Mouse (Mus musculus) heart, embryonic 15.5 days (tissue): ENCODE data around the gene Fam229a. TPM values are rescaled to one million over a fixed set of nuclear protein-coding genes. Genes with fewer than 3 reads are reported as not detected.
"Not testable (repeated sequence)": the region's sequence is repeated elsewhere in the genome, so short reads cannot be mapped to it uniquely, and the experiment has no call there.

Experiments
- ATAC-seq: fragments of 200-750 bp; cut with Nextera tagmentation; replicated peaks from 2 replicates; pipeline ENCODE4 v1.8.0; 2017; ENCODE audit warnings: low read depth, moderate TSS enrichment; ENCODE audit not compliant: insufficient number of reproducible peaks, insufficient read depth, low FRiP score
- H3K27ac ChIP-seq: fragments of 300-500 bp; sonication (generic); 2 replicates; pipeline ENCODE4 v1.5.1; 2015; ENCODE audit warnings: mild to moderate bottlenecking, inconsistent platforms
- H3K27me3 ChIP-seq: fragments of 300-500 bp; sonication (generic); 2 replicates; pipeline ENCODE4 v1.6.1; 2015; ENCODE audit warnings: inconsistent platforms
- H3K36me3 ChIP-seq: fragments of 300-500 bp; sonication (generic); 2 replicates; pipeline ENCODE4 v1.6.1; 2015; ENCODE audit warnings: mild to moderate bottlenecking, inconsistent platforms
- H3K4me1 ChIP-seq: fragments of 300-500 bp; sonication (generic); replicated peaks from 2 replicates; pipeline ENCODE4 v1.6.1; 2015; ENCODE audit warnings: inconsistent platforms
- H3K4me2 ChIP-seq: fragments of 300-500 bp; sonication (generic); 2 replicates; pipeline ENCODE4 v1.6.1; 2015; ENCODE audit warnings: inconsistent platforms, mild to moderate bottlenecking, moderate library complexity
- H3K4me3 ChIP-seq: fragments of 300-500 bp; sonication (generic); 2 replicates; pipeline ENCODE4 v1.5.1; 2015; ENCODE audit warnings: mild to moderate bottlenecking, inconsistent platforms
- H3K9ac ChIP-seq: fragments of 300-500 bp; sonication (generic); 2 replicates; pipeline ENCODE4 v1.6.1; 2015; ENCODE audit warnings: mild to moderate bottlenecking, inconsistent platforms
- H3K9me3 ChIP-seq: fragments of 300-500 bp; sonication (generic); replicated peaks from 2 replicates; pipeline ENCODE4 v1.6.1; 2016; ENCODE audit warnings: inconsistent platforms
- WGBS: fragments of 180-500 bp; shearing (Covaris S2); methylation state at CpG from one replicate; pipeline ENCODE4 v1.1.7; 2015; ENCODE audit warnings: mixed read lengths; 5-methylcytosine and 5-hydroxymethylcytosine counted together
- polyA plus RNA-seq: library from polyadenylated mRNA; unstranded; fragments of >200 nt; fragmentation: Nextera tagmentation; extraction: Ambion mirVana; gene quantifications from 2 replicates; pipeline ENCODE4 v1.2.1, GENCODE M21; 2015

Fam229a gene
- polyA plus RNA-seq, 1 experiment from 2014 or later = not detected

DNA sequence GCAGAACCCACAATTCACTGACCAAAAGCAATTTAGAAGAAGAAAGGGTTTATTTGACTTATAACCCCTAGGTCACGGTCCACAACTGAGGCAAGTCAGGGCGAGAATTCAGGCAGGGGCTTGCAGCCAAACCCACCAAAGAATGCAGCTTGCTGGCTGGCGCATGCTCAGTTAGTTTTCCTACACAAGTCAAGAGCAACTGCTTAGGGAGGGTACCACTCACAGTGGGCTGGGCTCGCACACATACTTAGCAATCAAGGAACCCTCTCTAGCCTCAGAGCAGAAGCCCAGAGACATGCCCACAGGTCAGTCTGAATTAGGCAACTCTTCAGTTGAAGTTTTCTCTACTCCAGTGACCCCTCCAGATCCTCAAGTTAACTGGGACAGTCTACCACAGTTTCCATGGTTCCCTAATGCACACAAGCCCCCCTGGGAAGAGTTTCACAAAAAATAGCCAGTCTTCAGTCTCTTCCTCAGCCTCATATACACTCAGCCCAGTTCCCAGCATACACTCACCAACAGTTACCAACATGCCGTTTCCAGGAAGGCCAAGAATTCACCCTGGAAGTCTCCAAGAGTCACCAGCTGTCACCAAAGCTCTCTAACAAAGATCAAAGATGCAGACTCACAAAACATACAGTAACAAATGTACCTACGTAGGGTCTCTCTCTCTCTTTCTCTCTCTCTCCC, 19.9 kb downstream of the Fam229a start:
- H3K9ac ChIP-seq = no peak overlapping the region
- no peak for ATAC-seq
- H3K4me3 ChIP-seq = no peak overlapping the region
- H3K27me3 ChIP-seq = no peaks in the 10 kb centered on the region
- WGBS = 65% methylated on average over 6 of the region's 6 CpGs
- H3K36me3 ChIP-seq = no peaks in the 10 kb centered on the region
- no peaks in the 10 kb centered on the region for H3K9me3 ChIP-seq
- H3K4me1 ChIP-seq = peaks cover 36% of the 10 kb centered on the region
- no peak overlapping the region for H3K4me2 ChIP-seq
- no peak overlapping the region for H3K27ac ChIP-seq

DNA sequence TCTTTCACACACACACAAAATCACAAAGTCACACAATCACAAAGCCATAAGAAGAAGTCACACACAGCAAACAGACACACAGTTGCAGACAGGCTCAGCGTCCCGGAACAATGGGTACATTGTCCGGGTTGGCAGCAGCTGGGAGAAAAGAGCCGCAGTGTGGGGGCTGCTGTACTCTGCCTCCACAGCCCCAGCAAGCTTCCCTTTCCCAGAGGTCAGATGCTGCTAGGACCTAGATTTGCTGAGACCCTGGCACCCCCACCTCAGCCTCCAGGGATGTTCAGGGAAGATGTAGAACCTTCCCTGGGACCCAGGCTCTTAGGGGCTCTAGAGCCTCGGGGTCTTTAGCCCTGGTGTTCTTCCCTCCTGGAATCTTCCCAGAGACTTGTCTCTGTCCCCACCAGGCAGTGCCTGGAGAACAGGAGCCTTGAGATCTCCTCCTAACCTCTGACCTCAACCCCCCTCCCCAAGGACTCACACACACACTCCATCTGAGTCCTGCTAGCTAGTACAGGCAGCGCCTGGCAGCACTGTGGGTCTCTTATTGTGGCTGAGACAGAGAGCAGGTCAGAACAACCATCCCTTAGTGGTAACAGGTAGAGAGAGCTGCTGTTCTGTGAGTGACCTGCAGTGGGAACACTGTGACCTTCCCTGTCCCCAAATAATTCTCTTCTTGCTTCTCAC, 20.6 kb downstream of the Fam229a start:
- Histone ChIP-seq H3K9ac (no peak overlapping the region), H3K4me2 (no peak overlapping the region), H3K4me3 (no peak overlapping the region), H3K27me3 (no peaks in the 10 kb centered on the region), H3K27ac (no peak overlapping the region), H3K4me1 (peaks cover 36% of the 10 kb centered on the region), H3K36me3 (peaks cover 1% of the 10 kb centered on the region), H3K9me3 (no peaks in the 10 kb centered on the region)
- 55% methylated on average over 6 of the region's 6 CpGs for WGBS
- ATAC-seq = no peak

DNA sequence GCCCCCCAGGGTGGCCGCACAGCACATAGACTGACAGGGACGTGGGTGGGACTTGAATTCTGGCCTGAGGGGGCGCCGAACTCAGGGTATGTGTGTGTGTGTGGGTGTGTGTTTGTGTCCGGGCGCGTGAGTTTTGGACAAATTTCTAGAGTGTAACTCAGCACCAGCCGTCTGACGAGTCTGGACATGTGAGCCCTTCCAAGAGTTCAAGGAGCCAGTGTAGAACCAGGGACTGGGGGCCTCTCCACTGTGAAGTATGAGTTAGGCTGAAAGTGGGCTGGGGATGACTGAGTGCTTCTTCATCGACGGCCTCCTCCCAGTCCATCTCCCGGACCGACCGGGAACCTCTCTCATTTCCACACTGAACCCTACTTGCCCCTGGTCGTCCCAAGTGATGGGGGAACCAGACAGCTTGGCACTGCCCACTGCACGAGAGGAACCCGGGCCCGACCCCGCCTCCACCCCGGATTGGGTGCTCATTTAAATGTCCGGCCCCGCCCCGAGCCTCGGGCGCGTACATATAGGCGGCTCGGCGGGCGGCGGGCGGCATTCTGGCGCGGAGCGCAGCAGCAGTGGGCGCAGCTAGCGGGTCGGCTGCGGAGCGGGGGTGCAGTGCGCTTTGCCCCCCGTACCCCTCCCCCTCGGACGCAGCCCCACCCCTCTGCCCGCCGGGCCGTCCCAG, 22.2 kb downstream of the Fam229a start, which contains the start of gene Marcksl1:
Marcksl1 (plus strand) TSS at position 496 of the 682 bp plus-strand sequence.
- Histone ChIP-seq H3K4me2 (peak within 1 kb of the TSS; percentile 83), H3K4me3 (peak within 1 kb of the TSS; percentile 100), H3K27me3 (no peaks in the 10 kb centered on the region), H3K4me1 (peaks cover 28% of the 10 kb centered on the region), H3K27ac (peak within 1 kb of the TSS; percentile 96), H3K9me3 (no peaks in the 10 kb centered on the region), H3K9ac (peak within 1 kb of the TSS; percentile 100), H3K36me3 (peaks cover 17% of the 10 kb centered on the region)
- ATAC-seq = peak; percentile 83
- WGBS = 7% methylated on average over 47 of the region's 47 CpGs

DNA sequence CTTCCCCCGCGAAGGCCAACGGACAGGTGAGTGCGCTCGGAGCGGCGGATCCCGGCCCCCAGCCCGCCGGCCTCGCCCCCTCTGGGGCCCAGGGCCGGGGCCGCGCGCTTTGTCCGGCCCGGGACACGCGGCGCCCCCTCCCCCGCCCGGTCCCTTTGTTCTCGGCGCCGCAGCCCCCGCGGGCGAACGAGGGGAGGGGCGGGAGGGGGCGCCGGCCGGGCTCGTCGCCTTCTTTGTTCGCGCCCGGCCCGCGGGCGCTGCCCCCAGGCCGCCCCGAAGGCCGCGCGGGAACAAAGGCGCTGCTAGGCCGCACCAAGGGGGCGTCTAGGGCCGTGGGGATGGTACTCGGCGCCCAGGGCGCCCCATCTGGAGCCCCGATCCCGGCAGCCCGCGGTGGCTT, 22.9 kb downstream of the Fam229a start:
- no peaks in the 10 kb centered on the region for H3K9me3 ChIP-seq
- peak overlapping the region; percentile 96 for H3K27ac ChIP-seq
- H3K4me1 ChIP-seq = peaks cover 23% of the 10 kb centered on the region
- H3K9ac ChIP-seq = peak overlapping the region; percentile 100
- no peaks in the 10 kb centered on the region for H3K27me3 ChIP-seq
- peak overlapping the region; percentile 83 for H3K4me2 ChIP-seq
- WGBS = under 1% methylated on average over 51 of the region's 57 CpGs
- ATAC-seq = peak; percentile 38
- peak overlapping the region; percentile 100 for H3K4me3 ChIP-seq
- peaks cover 21% of the 10 kb centered on the region for H3K36me3 ChIP-seq

DNA sequence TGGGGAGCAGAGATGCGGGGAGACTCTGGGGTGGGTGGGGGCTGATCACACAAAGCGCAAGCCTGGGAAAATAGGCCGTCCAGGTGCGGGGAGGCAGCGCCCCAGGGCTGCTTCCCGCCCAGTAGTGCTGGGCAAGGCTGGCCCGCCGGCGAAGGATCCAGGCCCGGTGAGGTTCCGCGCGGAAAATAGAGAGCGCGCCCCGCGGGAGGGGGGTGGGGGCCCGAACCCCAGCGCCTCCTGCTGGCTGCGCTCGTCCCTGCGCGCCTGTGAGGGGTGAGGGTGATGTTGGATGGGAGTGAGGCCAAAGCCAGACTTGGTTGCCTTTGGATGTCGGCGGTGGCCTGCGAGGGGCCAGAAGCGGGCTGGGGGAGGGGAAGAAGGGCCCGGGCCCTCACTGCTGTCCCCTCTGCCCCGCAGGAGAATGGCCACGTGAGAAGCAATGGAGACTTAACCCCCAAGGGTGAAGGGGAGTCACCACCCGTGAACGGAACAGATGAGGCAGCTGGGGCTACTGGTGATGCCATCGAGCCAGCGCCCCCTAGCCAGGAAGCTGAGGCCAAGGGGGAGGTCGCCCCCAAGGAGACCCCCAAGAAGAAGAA, 23.4 kb downstream of the Fam229a start:
- Histone ChIP-seq H3K9me3 (no peaks in the 10 kb centered on the region), H3K27me3 (no peaks in the 10 kb centered on the region), H3K4me2 (peak overlapping the region; percentile 83), H3K4me3 (peak overlapping the region; percentile 100), H3K36me3 (peaks cover 21% of the 10 kb centered on the region), H3K4me1 (peaks cover 18% of the 10 kb centered on the region), H3K9ac (peak overlapping the region; percentile 100), H3K27ac (peak overlapping the region; percentile 96)
- peak; percentile 53 for ATAC-seq
- under 1% methylated on average over 35 of the region's 35 CpGs for WGBS

DNA sequence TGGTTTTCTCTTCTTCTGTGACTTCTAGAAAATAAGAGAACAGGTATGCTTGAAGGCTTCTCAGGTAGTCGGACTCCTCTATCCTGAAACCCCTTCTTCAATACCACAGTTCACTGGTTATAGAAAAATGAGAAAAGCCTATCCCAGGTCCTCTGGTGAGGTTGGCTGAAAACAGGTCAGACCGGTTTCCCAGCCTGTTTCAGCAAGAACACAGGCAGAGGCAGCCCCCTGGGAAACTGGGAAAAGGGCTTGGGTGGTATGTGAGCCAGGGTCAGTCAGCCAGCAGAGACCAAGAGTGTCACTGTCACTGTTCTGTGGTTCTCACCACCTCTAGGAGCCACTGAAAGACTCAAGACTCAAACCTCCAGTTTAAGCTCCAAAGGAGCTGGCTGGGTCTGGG, 25.9 kb downstream of the Fam229a start:
- no peak overlapping the region for H3K4me3 ChIP-seq
- 57% methylated on average over 2 of the region's 2 CpGs for WGBS
- no peak overlapping the region for H3K9ac ChIP-seq
- peaks cover 42% of the 10 kb centered on the region for H3K36me3 ChIP-seq
- no peak for ATAC-seq
- no peaks in the 10 kb centered on the region for H3K27me3 ChIP-seq
- H3K9me3 ChIP-seq = no peaks in the 10 kb centered on the region
- peaks cover 16% of the 10 kb centered on the region for H3K4me1 ChIP-seq
- H3K27ac ChIP-seq = peak overlapping the region; percentile 42; the same call in 1 of the 2 replicates
- no peak overlapping the region for H3K4me2 ChIP-seq

DNA sequence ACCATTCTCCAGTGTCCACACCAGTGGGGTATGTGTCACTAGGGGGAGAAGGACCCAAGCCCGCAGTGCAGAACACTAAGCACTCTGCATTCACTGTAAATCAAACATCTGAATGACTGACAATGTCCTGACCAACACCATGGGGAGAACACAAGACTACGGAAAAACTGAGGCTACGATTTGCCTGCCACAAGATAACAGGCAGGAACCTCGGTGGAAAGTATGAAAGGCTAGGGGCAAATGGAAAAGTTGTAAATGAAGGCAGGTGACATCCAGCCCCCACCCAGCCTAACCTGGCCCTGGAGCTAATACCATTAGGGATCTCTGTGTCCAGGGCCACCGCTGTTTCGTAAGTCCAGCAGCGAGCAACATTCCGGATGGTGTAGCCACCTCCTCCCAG, 27.5 kb downstream of the Fam229a start:
- no peak overlapping the region for H3K27ac ChIP-seq
- peaks cover 11% of the 10 kb centered on the region for H3K4me1 ChIP-seq
- peaks cover 58% of the 10 kb centered on the region for H3K36me3 ChIP-seq
- H3K9me3 ChIP-seq = no peaks in the 10 kb centered on the region
- H3K4me2 ChIP-seq = no peak overlapping the region
- no peak for ATAC-seq
- no peaks in the 10 kb centered on the region for H3K27me3 ChIP-seq
- H3K9ac ChIP-seq = no peak overlapping the region
- H3K4me3 ChIP-seq = no peak overlapping the region
- WGBS = 76% methylated on average over 8 of the region's 8 CpGs

DNA sequence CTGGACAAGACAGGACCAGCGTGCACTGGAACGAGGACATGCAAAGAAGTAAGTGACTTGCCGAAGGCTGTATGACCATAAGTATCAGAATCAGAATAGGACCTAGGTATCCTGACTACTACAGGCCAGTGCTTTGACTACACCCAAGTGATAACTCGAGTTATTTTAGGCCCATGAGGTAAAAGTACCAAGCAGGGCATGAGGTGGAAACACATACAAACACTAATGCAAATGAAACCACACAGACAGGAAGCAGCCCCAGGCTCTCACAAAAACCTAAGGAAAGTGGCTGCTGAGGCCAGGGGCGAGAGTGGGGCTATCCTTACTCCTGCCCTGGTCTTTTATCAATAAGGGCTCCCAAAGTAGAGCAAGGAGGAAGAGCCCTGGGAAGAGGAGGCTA, 34.3 kb downstream of the Fam229a start:
- 73% methylated on average over 5 of the region's 5 CpGs for WGBS

DNA sequence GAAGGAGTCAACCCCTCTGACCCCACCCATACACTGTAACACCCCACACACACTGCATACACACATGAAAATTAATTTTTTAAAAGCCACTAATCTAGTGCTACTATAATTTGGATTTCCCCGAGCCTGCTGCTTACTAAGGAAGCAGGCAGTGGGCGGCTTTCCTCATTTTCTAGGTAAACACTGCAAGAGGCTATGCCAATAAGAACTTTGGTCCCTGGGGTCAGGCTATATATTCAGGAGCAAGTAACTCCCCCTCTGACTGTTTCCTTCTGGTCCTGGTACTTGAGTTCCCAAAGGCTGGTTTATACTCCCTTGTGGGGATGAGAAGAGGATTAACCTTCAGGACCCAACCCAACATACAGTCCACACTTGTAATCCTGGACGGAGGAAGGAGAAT, 34.9 kb downstream of the Fam229a start:
- Histone ChIP-seq H3K27ac (no peak overlapping the region), H3K36me3 (peaks cover 70% of the 10 kb centered on the region), H3K9me3 (no peaks in the 10 kb centered on the region), H3K4me3 (no peak overlapping the region), H3K4me2 (no peak overlapping the region), H3K9ac (no peak overlapping the region), H3K27me3 (no peaks in the 10 kb centered on the region), H3K4me1 (peaks cover 7% of the 10 kb centered on the region)
- 88% methylated on average over 3 of the region's 3 CpGs for WGBS
- ATAC-seq = no peak

More for the DNA sequence above, 34.3 kb downstream of the Fam229a start:
- Histone ChIP-seq H3K27ac (no peak overlapping the region; the same call in 1 of the 2 replicates), H3K4me2 (no peak overlapping the region), H3K9ac (no peak overlapping the region), H3K27me3 (no peaks in the 10 kb centered on the region), H3K4me1 (peaks cover 7% of the 10 kb centered on the region), H3K9me3 (no peaks in the 10 kb centered on the region), H3K36me3 (peaks cover 71% of the 10 kb centered on the region), H3K4me3 (no peak overlapping the region)
- no peak for ATAC-seq

DNA sequence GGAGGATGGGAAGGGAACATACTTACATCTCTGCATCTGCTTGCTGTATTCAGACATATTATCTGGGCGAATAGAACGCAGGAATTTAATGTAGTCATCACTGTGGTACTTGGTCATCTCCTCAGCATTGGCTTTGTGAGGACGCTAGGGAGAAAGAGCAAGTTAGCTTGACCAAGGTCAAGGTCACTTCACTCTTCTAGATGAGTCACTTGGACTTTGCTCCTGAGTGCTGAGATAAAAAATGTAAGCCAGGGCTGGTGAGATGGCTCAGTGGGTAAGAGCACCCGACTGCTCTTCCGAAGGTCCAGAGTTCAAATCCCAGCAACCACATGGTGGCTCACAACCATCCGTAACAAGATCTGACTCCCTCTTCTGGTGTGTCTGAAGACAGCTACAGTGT, 37.9 kb downstream of the Fam229a start:
- ATAC-seq, H3K4me1 ChIP-seq, H3K27ac ChIP-seq, H3K4me3 ChIP-seq, H3K27me3 ChIP-seq, H3K9me3 ChIP-seq, H3K4me2 ChIP-seq, H3K9ac ChIP-seq: not testable (repeated sequence)
- peaks cover 57% of the 10 kb centered on the region for H3K36me3 ChIP-seq
- WGBS = 90% methylated on average over 6 of the region's 6 CpGs

DNA sequence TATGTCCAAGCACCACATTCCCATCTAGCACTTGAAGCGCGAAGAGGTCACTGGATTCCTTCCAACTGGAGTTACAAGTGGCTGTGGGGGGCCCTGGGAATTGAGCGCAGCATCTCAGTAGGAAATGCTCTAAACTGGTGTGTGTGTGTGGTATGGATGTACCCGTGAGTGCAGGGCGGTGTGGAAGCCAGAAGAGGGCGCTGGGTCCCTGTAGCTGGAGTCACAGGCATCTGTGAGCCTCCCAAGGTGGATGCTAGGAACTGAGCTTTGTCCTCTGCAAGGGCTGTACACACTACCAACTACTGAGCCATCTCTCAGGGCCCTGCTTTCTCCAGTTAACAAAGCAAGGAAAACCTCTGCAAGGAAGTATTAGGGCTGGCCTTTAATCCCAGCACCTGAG, 49.0 kb downstream of the Fam229a start:
- Histone ChIP-seq H3K4me2 (no peak overlapping the region), H3K9ac (no peak overlapping the region), H3K9me3 (no peaks in the 10 kb centered on the region), H3K4me3 (no peak overlapping the region), H3K27ac (no peak overlapping the region), H3K36me3 (peaks cover 7% of the 10 kb centered on the region; the same call in 1 of the 2 replicates), H3K4me1 (peaks cover 17% of the 10 kb centered on the region), H3K27me3 (no peaks in the 10 kb centered on the region)
- WGBS = 68% methylated on average over 6 of the region's 6 CpGs
- no peak for ATAC-seq
